Mouse (Mus musculus) liver, adult 2 months (tissue): ENCODE results near the gene Catsperg1.

Experiments used
- CTCF ChIP-seq: fragments of 200-500 bp; IDR thresholded peaks from 2 replicates; pipeline ENCODE4 v1.5.1; 2011; ENCODE audit warnings: low read depth, low read length, control low read depth
- POLR2A ChIP-seq: fragments of 200-500 bp; IDR thresholded peaks from 2 replicates; pipeline ENCODE4 v1.6.1; 2011; ENCODE audit warnings: low read length, control low read depth; ENCODE audit not compliant: insufficient read depth; ENCODE audit errors: extremely low read depth

DNA sequence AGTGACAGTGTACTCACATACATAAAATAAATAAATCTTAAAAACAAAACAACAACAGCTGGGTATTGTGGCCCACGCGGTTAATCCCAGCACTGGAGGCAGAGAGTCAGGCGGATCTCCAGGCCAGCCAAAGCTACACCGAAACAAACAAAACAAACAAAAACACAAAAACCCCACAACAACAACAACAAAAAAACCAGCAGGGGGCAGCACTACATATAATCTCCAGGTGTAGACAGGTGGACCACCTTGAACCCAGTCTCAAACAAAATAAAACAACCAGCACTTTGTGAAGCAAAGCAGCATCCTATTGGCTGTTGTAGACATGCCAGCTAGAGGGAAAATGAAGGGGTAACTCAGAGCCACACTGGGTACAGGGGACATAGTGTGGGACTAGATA lies 35.7 kb downstream of the Catsperg1 start:
- TF ChIP-seq POLR2A (no peak), CTCF (no peak)
